In the genomic region with DNA sequence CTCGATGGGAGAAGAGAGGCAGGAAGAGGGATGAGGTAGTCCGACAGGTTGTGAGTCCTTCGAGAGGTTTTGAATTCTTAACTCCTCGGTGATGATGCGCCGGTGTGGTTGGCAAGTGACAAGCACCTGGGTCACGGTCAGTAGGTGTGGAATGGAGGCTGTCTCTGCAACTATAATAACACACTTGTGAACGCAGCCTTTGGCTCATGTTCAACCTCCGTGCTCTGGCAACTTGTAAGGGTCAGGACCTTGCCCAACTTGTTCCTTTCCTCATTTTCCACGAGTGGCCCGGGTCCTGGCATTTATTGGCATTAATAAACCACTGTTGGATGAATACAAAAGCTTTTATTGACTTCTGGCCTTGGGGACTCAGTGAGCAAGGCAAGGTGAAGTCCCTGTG, we compare ENCODE assay signal across 8 mouse cellular contexts. TPM values are rescaled to one million over a fixed set of nuclear protein-coding genes. Genes with fewer than 3 reads are reported as not detected.
A peak's percentile ranks its signal among the peaks of the same experiment; 100 is the strongest.
DNase-seq lines count a peak whose midpoint lies in the region; ATAC-seq and TF ChIP-seq lines count a peak whose summit lies in the region.

No protein-coding gene starts in this region.

- H3K27me3 ChIP-seq in erythroblast, embryonic 14.5 days (ENCODE audit: control insufficient read depth): no peaks in the 10 kb centered on the region
- no peaks in the 10 kb centered on the region for H3K27me3 ChIP-seq in CH12.LX (replicated peaks)
- no peaks in the 10 kb centered on the region for H3K27me3 ChIP-seq in heart, postnatal 0 days (ENCODE audit: control insufficient read depth, insufficient read depth, low read length)
- H3K27me3 ChIP-seq in limb, embryonic 12.5 days: no peaks in the 10 kb centered on the region
- H3K27me3 ChIP-seq in neural tube, embryonic 12.5 days (replicated peaks): no peaks in the 10 kb centered on the region

- intact Hi-C loops in left cerebral cortex, postnatal 14 days (cut with DNase I): no loop called here

- in situ Hi-C loops in CH12.LX (cut with MboI; ENCODE audit: low pct_ligation_motif_present, low pct_unique_long_range_greater_than_20kb, low sequenced_read_pairs): no loop called here

- H3K4me2 ChIP-seq in CH12.LX (ENCODE audit: insufficient read depth, low read depth, poor library complexity, severe bottlenecking): peak overlapping the region; percentile 84
- peak overlapping the region; percentile 63 for H3K4me2 ChIP-seq in heart, postnatal 0 days (ENCODE audit: low read depth, low read length)
- peak overlapping the region; percentile 66 for H3K4me2 ChIP-seq in limb, embryonic 12.5 days
- H3K4me2 ChIP-seq in neural tube, embryonic 12.5 days (replicated peaks): peak overlapping the region; percentile 76

- dilution Hi-C loops in CH12.LX (cut with MboI; ENCODE audit: extremely low pct_ligation_motif_present, extremely low pct_unique_long_range_greater_than_20kb, low sequenced_read_pairs): no loop called here

- H3K9me3 ChIP-seq in erythroblast, embryonic 14.5 days (ENCODE audit: control insufficient read depth, low read length): no peaks in the 10 kb centered on the region
- no peaks in the 10 kb centered on the region for H3K9me3 ChIP-seq in CH12.LX (replicated peaks; ENCODE audit: low read length)
- no peaks in the 10 kb centered on the region for H3K9me3 ChIP-seq in heart, postnatal 0 days (replicated peaks; ENCODE audit: control insufficient read depth, low read length)
- no peaks in the 10 kb centered on the region for H3K9me3 ChIP-seq in limb, embryonic 12.5 days
- no peaks in the 10 kb centered on the region for H3K9me3 ChIP-seq in neural tube, embryonic 12.5 days

- WGBS in heart, postnatal 0 days: 8% methylated on average over 11 of the region's 11 CpGs
- 21% methylated on average over 11 of the region's 11 CpGs for WGBS in limb, embryonic 12.5 days
- 26% methylated on average over 11 of the region's 11 CpGs for WGBS in neural tube, embryonic 12.5 days

- peaks cover 23% of the 10 kb centered on the region for H3K4me1 ChIP-seq in erythroblast, embryonic 14.5 days (ENCODE audit: control insufficient read depth)
- peaks cover 10 to 47% of the 10 kb centered on the region in 2 experiments for H3K4me1 ChIP-seq in CH12.LX (ENCODE audit: control insufficient read depth in 1 of 2, insufficient read depth in 2 of 2)
- H3K4me1 ChIP-seq in heart, postnatal 0 days (ENCODE audit: control insufficient read depth, insufficient read depth): peaks cover 14% of the 10 kb centered on the region
- H3K4me1 ChIP-seq in limb, embryonic 12.5 days (replicated peaks): peaks cover 15% of the 10 kb centered on the region
- H3K4me1 ChIP-seq in neural tube, embryonic 12.5 days: peaks cover 17% of the 10 kb centered on the region

- peaks cover 7% of the 10 kb centered on the region for H3K36me3 ChIP-seq in erythroblast, embryonic 14.5 days (ENCODE audit: control insufficient read depth)
- H3K36me3 ChIP-seq in CH12.LX (replicated peaks in 1 of 2; ENCODE audit: control insufficient read depth in 1 of 2, insufficient read depth in 1 of 2, low read length in 1 of 2): peaks cover 3 to 10% of the 10 kb centered on the region in 2 experiments
- H3K36me3 ChIP-seq in heart, postnatal 0 days (replicated peaks; ENCODE audit: control insufficient read depth, insufficient read depth, low read length): peaks cover 12% of the 10 kb centered on the region
- peaks cover 26% of the 10 kb centered on the region for H3K36me3 ChIP-seq in limb, embryonic 12.5 days
- H3K36me3 ChIP-seq in neural tube, embryonic 12.5 days: peaks cover 13% of the 10 kb centered on the region

- ATAC-seq in erythroblast, adult 5-6 weeks (replicated peaks; ENCODE audit: low FRiP score, poor library complexity, severe bottlenecking): no peak; the same call in 1 of the 2 replicates
- no peak for ATAC-seq in heart, postnatal 0 days (ENCODE audit: insufficient read depth, low read depth)
- ATAC-seq in limb, embryonic 12.5 days (ENCODE audit: insufficient number of reproducible peaks, insufficient read depth, low FRiP score, low TSS enrichment, low read depth): no peak
- 0 out of 2 replicates have a peak, but pooled peaks have one; percentile 14 for ATAC-seq in neural tube, embryonic 12.5 days (ENCODE audit: low FRiP score, low read depth)

- no peak overlapping the region for H3K27ac ChIP-seq in CH12.LX (ENCODE audit: insufficient read depth, low read depth)
- no peak overlapping the region; the same call in 1 of the 2 replicates for H3K27ac ChIP-seq in heart, postnatal 0 days (ENCODE audit: low read depth)
- no peak overlapping the region for H3K27ac ChIP-seq in limb, embryonic 12.5 days
- H3K27ac ChIP-seq in neural tube, embryonic 12.5 days: no peak overlapping the region

- TF ChIP-seq EP300 in CH12.LX (IDR thresholded peaks at IDR 0.05; ENCODE audit: low read length): no peak
- no peak for TF ChIP-seq EP300 in heart, postnatal 0 days (IDR thresholded peaks at IDR 0.05; ENCODE audit: low read depth)

- no peak for TF ChIP-seq CTCF in CH12.LX (conservative IDR thresholded peaks at IDR 0.05 in 1 of 2, IDR thresholded peaks at IDR 0.05 in 1 of 2; ENCODE audit: low read depth in 2 of 2, low read length in 2 of 2)
- TF ChIP-seq CTCF in heart, postnatal 0 days (IDR thresholded peaks at IDR 0.05; ENCODE audit: low read depth): no peak

- H3K79me2 ChIP-seq in CH12.LX (replicated peaks; ENCODE audit: control insufficient read depth, extremely low read depth, insufficient read depth, poor library complexity, severe bottlenecking): 0 out of 2 replicates have a peak, but pooled peaks cover 3% of the 10 kb centered on the region

- TF ChIP-seq POLR2A in CH12.LX (IDR thresholded peaks at IDR 0.05; ENCODE audit: low read depth, low read length): no peak

- H3K9ac ChIP-seq in CH12.LX (ENCODE audit: insufficient read depth, low read depth): peak overlapping the region; percentile 73
- peak overlapping the region; percentile 77 for H3K9ac ChIP-seq in heart, postnatal 0 days (replicated peaks; ENCODE audit: low read depth, low read length)
- H3K9ac ChIP-seq in limb, embryonic 12.5 days (replicated peaks): peak overlapping the region; percentile 83
- peak overlapping the region; percentile 94 for H3K9ac ChIP-seq in neural tube, embryonic 12.5 days

- TF ChIP-seq RAD21 in CH12.LX (IDR thresholded peaks at IDR 0.05; ENCODE audit: low read depth, low read length): no peak

- peak overlapping the region; percentile 97 for H3K4me3 ChIP-seq in erythroblast, embryonic 14.5 days (replicated peaks)
- H3K4me3 ChIP-seq in CH12.LX (replicated peaks in 1 of 3; ENCODE audit: low read depth in 2 of 3, low read length in 2 of 3, poor library complexity in 1 of 3): peak overlapping the region; percentile 86 to 90 (median 90)
- H3K4me3 ChIP-seq in heart, postnatal 0 days (ENCODE audit: low read depth, low read length): peak overlapping the region; percentile 70
- H3K4me3 ChIP-seq in limb, embryonic 12.5 days (replicated peaks): peak overlapping the region; percentile 91
- H3K4me3 ChIP-seq in neural tube, embryonic 12.5 days: peak overlapping the region; percentile 94

- no peak for DNase-seq in CH12.LX (ENCODE audit: extremely low read depth)
- no peak for DNase-seq in heart, postnatal 0 days (ENCODE audit: low spot score)
- DNase-seq in embryo, embryonic 9.5 days (ENCODE audit: extremely low spot score): no peak
- no peak for DNase-seq in left cerebral cortex, postnatal 14 days (ENCODE audit: low spot score in 2 of 2)

TF ChIP-seq in CH12.LX, 34 proteins besides CTCF, POLR2A, EP300 and RAD21 (continues in another document):
- TF ChIP-seq UBTF (IDR thresholded peaks at IDR 0.05; ENCODE audit: low read depth, low read length) (no peak), SIN3A (IDR thresholded peaks at IDR 0.05; ENCODE audit: low read length) (no peak)

RNA-seq across cellular contexts. Expression of gene Atp6v0a2, which starts 1.3 kb away (rescaled TPM):
- polyA plus RNA-seq in erythroblast, embryonic 14.5 days (2012): 0.63 and 0.65 TPM in 2 replicates
- 6.1 and 7.3 TPM in 2 replicates for total RNA-seq in erythroblast, adult 5-6 weeks (2015; ENCODE audit: low replicate concordance)
- total RNA-seq in erythroblast, adult 5-6 weeks (2017; ENCODE audit: low replicate concordance): 3.3 and 6.6 TPM in 2 replicates
- 10.9 and 11.8 TPM in 2 replicates for total RNA-seq in CH12.LX (2012; rRNA removed)
- total RNA-seq in CH12.LX (2014; rRNA removed): 7.4 and 7.7 TPM in 2 replicates
- 13.2 and 16.5 TPM in 2 replicates for polyA plus RNA-seq in CH12.LX (2012; ENCODE audit: insufficient read length, low read depth)
- total RNA-seq in heart, postnatal 0 days (2014; rRNA removed; ENCODE audit: low replicate concordance): 20.4 and 30.1 TPM in 2 replicates
- polyA plus RNA-seq in heart, postnatal 0 days (2015; fragmentation: Nextera tagmentation; extraction: Ambion mirVana): 22.4 and 27.0 TPM in 2 replicates
- polyA plus RNA-seq in limb, embryonic 12.5 days (2016; fragmentation: Nextera tagmentation; extraction: Ambion mirVana): 50.0 and 51.2 TPM in 2 replicates
- polyA plus RNA-seq in neural tube, embryonic 12.5 days (2016; fragmentation: Nextera tagmentation; extraction: Ambion mirVana): 49.3 and 52.1 TPM in 2 replicates
- total RNA-seq in left cerebral cortex, postnatal 14 days (2021): 10 to 100 TPM; 54.6 to 56.1 TPM

RNA-seq across cellular contexts. Expression of gene Gtf2h3, which starts 50.7 kb away (rescaled TPM):
- 0.27 and 0.28 TPM in 2 replicates for polyA plus RNA-seq in erythroblast, embryonic 14.5 days (2012)
- total RNA-seq in erythroblast, adult 5-6 weeks (2015; ENCODE audit: low replicate concordance): 0.19 and 3.8 TPM in 2 replicates
- 10.3 and 10.6 TPM in 2 replicates for total RNA-seq in erythroblast, adult 5-6 weeks (2017; ENCODE audit: low replicate concordance)
- total RNA-seq in CH12.LX (2012; rRNA removed) (58.2 and 63.0 TPM in 2 replicates), CH12.LX (2014; rRNA removed) (84.9 and 87.5 TPM in 2 replicates)
- 51.9 and 57.0 TPM in 2 replicates for polyA plus RNA-seq in CH12.LX (2012; ENCODE audit: insufficient read length, low read depth)
- 18.9 and 49.7 TPM in 2 replicates for total RNA-seq in heart, postnatal 0 days (2014; rRNA removed; ENCODE audit: low replicate concordance)
- polyA plus RNA-seq in heart, postnatal 0 days (2015; fragmentation: Nextera tagmentation; extraction: Ambion mirVana): 21.1 and 22.3 TPM in 2 replicates
- 86.6 and 90.0 TPM in 2 replicates for polyA plus RNA-seq in limb, embryonic 12.5 days (2016; fragmentation: Nextera tagmentation; extraction: Ambion mirVana)
- 62.0 and 71.2 TPM in 2 replicates for polyA plus RNA-seq in neural tube, embryonic 12.5 days (2016; fragmentation: Nextera tagmentation; extraction: Ambion mirVana)
- total RNA-seq in left cerebral cortex, postnatal 14 days (2021): 10 to 100 TPM; 26.2 to 30.8 TPM

RNA-seq across cellular contexts. Expression of gene Eif2b1, which starts 50.7 kb away (rescaled TPM):
- polyA plus RNA-seq in erythroblast, embryonic 14.5 days (2012): 0.41 and 0.57 TPM in 2 replicates
- 14.4 and 18.1 TPM in 2 replicates for total RNA-seq in erythroblast, adult 5-6 weeks (2015; ENCODE audit: low replicate concordance)
- total RNA-seq in erythroblast, adult 5-6 weeks (2017; ENCODE audit: low replicate concordance): 5.0 and 8.1 TPM in 2 replicates
- 50.8 and 68.3 TPM in 2 replicates for total RNA-seq in CH12.LX (2012; rRNA removed)
- 98.0 and 107 TPM in 2 replicates for total RNA-seq in CH12.LX (2014; rRNA removed)
- 104 and 111 TPM in 2 replicates for polyA plus RNA-seq in CH12.LX (2012; ENCODE audit: insufficient read length, low read depth)
- 23.7 and 58.6 TPM in 2 replicates for total RNA-seq in heart, postnatal 0 days (2014; rRNA removed; ENCODE audit: low replicate concordance)
- polyA plus RNA-seq in heart, postnatal 0 days (2015; fragmentation: Nextera tagmentation; extraction: Ambion mirVana): 49.5 and 51.5 TPM in 2 replicates
- polyA plus RNA-seq in limb, embryonic 12.5 days (2016; fragmentation: Nextera tagmentation; extraction: Ambion mirVana): 71.2 and 74.7 TPM in 2 replicates
- polyA plus RNA-seq in neural tube, embryonic 12.5 days (2016; fragmentation: Nextera tagmentation; extraction: Ambion mirVana): 75.7 and 76.2 TPM in 2 replicates
- 10 to 100 TPM; 41.7 to 42.0 TPM for total RNA-seq in left cerebral cortex, postnatal 14 days (2021)

Comparison
In these comparisons a context has a peak if more than half of its experiments do, and no peak if none do; other contexts are left out.
1. RNA of gene Gtf2h3, which starts 50.7 kb away (polyA plus RNA-seq): 86.6 to 90.0 TPM in limb, embryonic 12.5 days, 62.0 to 71.2 TPM in neural tube, embryonic 12.5 days, 51.9 to 57.0 TPM in CH12.LX and 21.1 to 22.3 TPM in heart, postnatal 0 days; 0.27 to 0.28 TPM in erythroblast, embryonic 14.5 days; every median in the first group is over 10 times any median in the second.
2. RNA of gene Eif2b1, which starts 50.7 kb away (polyA plus RNA-seq): 104 to 111 TPM in CH12.LX, 75.7 to 76.2 TPM in neural tube, embryonic 12.5 days, 71.2 to 74.7 TPM in limb, embryonic 12.5 days and 49.5 to 51.5 TPM in heart, postnatal 0 days; 0.41 to 0.57 TPM in erythroblast, embryonic 14.5 days; every median in the first group is over 10 times any median in the second.
3. Peak in every context shown above with its lines, with median percentiles within 50 percentile points of each other: H3K4me3 ChIP-seq, H3K4me2 ChIP-seq and H3K9ac ChIP-seq.